Mouse (Mus musculus) left cerebral cortex, postnatal 10 days (tissue): ENCODE data around the gene Ms4a10. TPM values are rescaled to one million over a fixed set of nuclear protein-coding genes. Genes with fewer than 3 reads are reported as not detected.

Experiments
- DNase-seq, 2 experiments: peaks; one replicate each; pipeline ENCODE4 v3.0.0; 2021 to 2022; ENCODE audit warnings: low spot score in 2 of 2, mixed read lengths in 1 of 2; ENCODE audit errors: extremely low spot score in 1 of 2
- intact Hi-C: fragments of 180-260 bp; cut with DNase I; formaldehyde crosslinking; loops from one replicate; pipeline ENCODE4 v1.15.1; 2025
- total RNA-seq, 2 experiments: library from RNA; stranded (reverse); gene quantifications; 2 replicates each; pipeline ENCODE4 v1.2.3; 2021

Gene Ms4a10
- total RNA-seq, 2 experiments from 2014 or later: not detected

GRCm38 (mm10) chr19:10968578-10968977, 5.9 kb downstream of the Ms4a10 start:
- no peak for DNase-seq
- intact Hi-C loops: no loop called here

GRCm38 (mm10) chr19:10965721-10966120, 8.7 kb downstream of the Ms4a10 start:
- no peak for DNase-seq
- intact Hi-C loops: no loop called here

GRCm38 (mm10) chr19:10959978-10960346, 14.5 kb downstream of the Ms4a10 start:
- DNase-seq: no peak
- intact Hi-C loops: loop anchor here (5.0 kb wide), 1 partner anchor 298 kb away; no protein-coding TSS in a partner anchor

GRCm38 (mm10) chr19:10959085-10959977, 15.1 kb downstream of the Ms4a10 start:
- intact Hi-C loops: no loop called here
- DNase-seq: peak in 1 of 2 experiments; percentile 33

GRCm38 (mm10) chr19:10952021-10952939, 22.2 kb downstream of the Ms4a10 start:
- peak in 1 of 2 experiments; percentile 72 for DNase-seq
- intact Hi-C loops: no loop called here

GRCm38 (mm10) chr19:10949558-10949957, 24.9 kb downstream of the Ms4a10 start:
- intact Hi-C loops: loop anchor here (5.0 kb wide), 1 partner anchor 52 kb away; the partner anchor contains the start of gene Prpf19
- DNase-seq: no peak

GRCm38 (mm10) chr19:10949112-10949511, 25.4 kb downstream of the Ms4a10 start, which contains the start of gene Ccdc86:
Ccdc86 (minus strand) TSS chr19:10949266.
- intact Hi-C loops: loop anchor here (5.0 kb wide), 1 partner anchor 52 kb away; the partner anchor contains the start of gene Prpf19

GRCm38 (mm10) chr19:10948416-10948815, 26.1 kb downstream of the Ms4a10 start:
- DNase-seq: peak in 1 of 2 experiments; percentile 47
- intact Hi-C loops: loop anchor here (5.0 kb wide), 1 partner anchor 51 kb away; the partner anchor contains the start of gene Prpf19

More at GRCm38 (mm10) chr19:10949112-10949511, 25.4 kb downstream of the Ms4a10 start, which contains the start of gene Ccdc86:
- DNase-seq: peak; percentile 97 to 98

- intact Hi-C loops: loop anchor here (5.0 kb wide), 1 partner anchor 50 kb away; the partner anchor contains the start of gene Prpf19
Measured at GRCm38 (mm10) chr19:10947219-10947618, 27.3 kb downstream of the Ms4a10 start.

GRCm38 (mm10) chr19:10946506-10946905, 28.0 kb downstream of the Ms4a10 start:
- DNase-seq: no peak
- intact Hi-C loops: loop anchor here (5.0 kb wide), 1 partner anchor 49 kb away; the partner anchor contains the start of gene Prpf19

More at GRCm38 (mm10) chr19:10947219-10947618, 27.3 kb downstream of the Ms4a10 start:
- no peak for DNase-seq

- DNase-seq: no peak
- intact Hi-C loops: no loop called here
Measured at GRCm38 (mm10) chr19:10943955-10944354, 30.5 kb downstream of the Ms4a10 start.

- DNase-seq: peak in 1 of 2 experiments; percentile 45
- intact Hi-C loops: no loop called here
Measured at GRCm38 (mm10) chr19:10940801-10941457, 33.5 kb downstream of the Ms4a10 start.

GRCm38 (mm10) chr19:10940097-10940800, 34.2 kb downstream of the Ms4a10 start:
- peak; percentile 42 to 78 for DNase-seq
- intact Hi-C loops: no loop called here

GRCm38 (mm10) chr19:10938771-10939170, 35.7 kb downstream of the Ms4a10 start:
- DNase-seq: no peak
- intact Hi-C loops: no loop called here

GRCm38 (mm10) chr19:10937110-10937563, 37.3 kb downstream of the Ms4a10 start, which contains the start of gene Ptgdr2:
Ptgdr2 (plus strand) TSS chr19:10937160.
- intact Hi-C loops: no loop called here
- DNase-seq: no peak

GRCm38 (mm10) chr19:10936077-10936476, 38.4 kb downstream of the Ms4a10 start:
- intact Hi-C loops: no loop called here
- DNase-seq: no peak

- DNase-seq: no peak
- intact Hi-C loops: no loop called here
Measured at GRCm38 (mm10) chr19:10935029-10935428, 39.4 kb downstream of the Ms4a10 start.
